Mouse (Mus musculus): ENCODE results near the gene Gm9045.
A peak's percentile ranks its signal among the peaks of the same experiment; 100 is the strongest.
"Not testable (repeated sequence)": the region's sequence is repeated elsewhere in the genome, so short reads cannot be mapped to it uniquely, and the experiment has no call there.

Gm9045 gene

DNA sequence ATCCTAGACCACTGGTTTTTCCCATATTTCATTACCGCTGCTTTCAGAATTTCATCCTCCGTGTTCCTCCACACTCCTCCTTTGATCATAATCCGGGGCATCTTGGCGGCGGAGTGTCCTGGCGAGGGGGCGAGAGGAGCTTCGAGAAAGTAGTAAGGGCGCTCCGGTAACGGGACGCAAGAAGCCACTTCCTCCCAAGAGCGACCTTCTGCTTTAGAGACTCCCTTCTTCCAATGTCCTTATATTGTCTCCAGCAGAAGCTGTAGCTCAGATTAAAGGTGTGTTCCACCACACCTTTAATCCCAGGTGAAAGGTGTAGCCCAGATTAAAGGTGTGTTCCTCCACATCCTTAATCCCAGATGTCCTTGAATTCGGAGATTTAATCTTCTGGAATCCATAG, at the start of gene Gm9045:
TSS of gene Gm9045 (minus strand) at position 101 of the 400 bp plus-strand sequence.
- not testable (repeated sequence) for DNase-seq (ENCODE audit: low spot score in 2 of 2)

DNA sequence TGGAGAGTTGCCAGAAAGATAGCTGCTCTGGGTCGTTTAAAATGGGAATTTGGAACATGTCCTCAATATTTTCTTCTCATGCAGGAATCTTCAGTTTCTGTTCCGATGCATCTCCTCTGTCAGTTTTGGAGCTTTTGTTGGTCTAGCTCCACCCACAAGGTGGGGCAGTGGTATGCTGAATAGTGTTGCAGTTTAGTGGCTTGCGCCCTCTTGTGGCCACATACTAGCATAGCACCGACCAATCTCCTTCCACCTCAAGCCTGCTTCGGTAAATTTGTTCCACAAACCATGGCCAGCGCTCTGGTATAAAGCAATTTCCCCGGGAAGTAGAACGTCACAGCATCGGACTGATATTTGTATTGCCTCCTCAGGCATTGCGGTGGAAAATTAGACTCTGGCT, 32.8 kb upstream of the Gm9045 start:
- peak; percentile 69 to 80 for DNase-seq (ENCODE audit: low spot score in 2 of 2)

DNA sequence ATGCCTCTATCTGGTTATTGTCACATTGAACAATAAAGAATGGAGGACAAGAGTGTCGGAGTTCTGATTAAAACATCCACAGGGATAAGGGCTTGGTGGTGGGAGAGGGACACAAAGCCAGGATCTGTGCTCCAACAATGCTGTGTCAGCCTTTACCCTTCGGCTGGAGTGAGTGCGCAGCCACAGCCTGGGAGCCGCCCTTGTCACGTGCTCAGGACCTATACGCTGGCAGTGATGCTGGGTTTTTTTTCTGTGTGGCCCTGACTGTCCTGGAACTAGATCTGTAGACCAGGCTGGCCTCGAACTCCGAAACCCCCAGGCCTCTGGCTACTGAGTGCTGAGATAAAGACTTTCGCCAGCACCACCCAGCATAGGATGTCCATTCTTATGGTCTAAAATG, 31.9 kb upstream of the Gm9045 start:
- no peak for DNase-seq (ENCODE audit: low spot score in 2 of 2)

DNA sequence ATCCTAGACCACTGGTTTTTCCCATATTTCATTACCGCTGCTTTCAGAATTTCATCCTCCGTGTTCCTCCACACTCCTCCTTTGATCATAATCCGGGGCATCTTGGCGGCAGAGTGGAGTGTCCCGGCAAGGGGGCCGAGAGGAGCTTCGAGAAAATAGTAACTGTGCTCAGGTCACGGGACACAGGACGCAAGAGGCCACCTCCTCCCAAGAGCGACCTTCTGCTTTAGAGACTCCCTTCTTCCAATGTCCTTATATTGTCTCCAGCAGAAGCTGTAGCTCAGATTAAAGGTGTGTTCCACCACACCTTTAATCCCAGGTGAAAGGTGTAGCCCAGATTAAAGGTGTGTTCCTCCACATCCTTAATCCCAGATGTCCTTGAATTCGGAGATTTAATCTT, 16.4 kb upstream of the Gm9045 start, which contains the start of gene Gm9049:
TSS of gene Gm9049 (minus strand) at position 101 of the 400 bp plus-strand sequence.
- DNase-seq (ENCODE audit: low spot score in 2 of 2): not testable (repeated sequence)

DNA sequence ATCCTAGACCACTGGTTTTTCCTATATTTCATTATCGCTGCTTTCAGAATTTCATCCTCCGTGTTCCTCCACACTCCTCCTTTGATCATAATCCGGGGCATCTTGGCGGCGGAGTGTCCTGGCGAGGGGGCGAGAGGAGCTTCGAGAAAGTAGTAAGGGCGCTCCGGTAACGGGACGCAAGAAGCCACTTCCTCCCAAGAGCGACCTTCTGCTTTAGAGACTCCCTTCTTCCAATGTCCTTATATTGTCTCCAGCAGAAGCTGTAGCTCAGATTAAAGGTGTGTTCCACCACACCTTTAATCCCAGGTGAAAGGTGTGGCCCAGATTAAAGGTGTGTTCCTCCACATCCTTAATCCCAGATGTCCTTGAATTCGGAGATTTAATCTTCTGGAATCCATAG, 10.9 kb upstream of the Gm9045 start, which contains the start of gene Gm9048:
TSS of gene Gm9048 (minus strand) at position 101 of the 400 bp plus-strand sequence.
- not testable (repeated sequence) for DNase-seq (ENCODE audit: low spot score in 2 of 2)

DNA sequence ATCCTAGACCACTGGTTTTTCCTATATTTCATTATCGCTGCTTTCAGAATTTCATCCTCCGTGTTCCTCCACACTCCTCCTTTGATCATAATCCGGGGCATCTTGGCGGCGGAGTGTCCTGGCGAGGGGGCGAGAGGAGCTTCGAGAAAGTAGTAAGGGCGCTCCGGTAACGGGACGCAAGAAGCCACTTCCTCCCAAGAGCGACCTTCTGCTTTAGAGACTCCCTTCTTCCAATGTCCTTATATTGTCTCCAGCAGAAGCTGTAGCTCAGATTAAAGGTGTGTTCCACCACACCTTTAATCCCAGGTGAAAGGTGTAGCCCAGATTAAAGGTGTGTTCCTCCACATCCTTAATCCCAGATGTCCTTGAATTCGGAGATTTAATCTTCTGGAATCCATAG, 5.5 kb upstream of the Gm9045 start, which contains the start of gene Gm9046:
TSS of gene Gm9046 (minus strand) at position 101 of the 400 bp plus-strand sequence.
- not testable (repeated sequence) for DNase-seq (ENCODE audit: low spot score in 2 of 2)

DNA sequence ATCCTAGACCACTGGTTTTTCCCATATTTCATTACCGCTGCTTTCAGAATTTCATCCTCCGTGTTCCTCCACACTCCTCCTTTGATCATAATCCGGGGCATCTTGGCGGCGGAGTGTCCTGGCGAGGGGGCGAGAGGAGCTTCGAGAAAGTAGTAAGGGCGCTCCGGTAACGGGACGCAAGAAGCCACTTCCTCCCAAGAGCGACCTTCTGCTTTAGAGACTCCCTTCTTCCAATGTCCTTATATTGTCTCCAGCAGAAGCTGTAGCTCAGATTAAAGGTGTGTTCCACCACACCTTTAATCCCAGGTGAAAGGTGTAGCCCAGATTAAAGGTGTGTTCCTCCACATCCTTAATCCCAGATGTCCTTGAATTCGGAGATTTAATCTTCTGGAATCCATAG, 5.3 kb downstream of the Gm9045 start, which contains the start of gene Gm9044:
TSS of gene Gm9044 (minus strand) at position 101 of the 400 bp plus-strand sequence.
- not testable (repeated sequence) for DNase-seq (ENCODE audit: low spot score in 2 of 2)

DNA sequence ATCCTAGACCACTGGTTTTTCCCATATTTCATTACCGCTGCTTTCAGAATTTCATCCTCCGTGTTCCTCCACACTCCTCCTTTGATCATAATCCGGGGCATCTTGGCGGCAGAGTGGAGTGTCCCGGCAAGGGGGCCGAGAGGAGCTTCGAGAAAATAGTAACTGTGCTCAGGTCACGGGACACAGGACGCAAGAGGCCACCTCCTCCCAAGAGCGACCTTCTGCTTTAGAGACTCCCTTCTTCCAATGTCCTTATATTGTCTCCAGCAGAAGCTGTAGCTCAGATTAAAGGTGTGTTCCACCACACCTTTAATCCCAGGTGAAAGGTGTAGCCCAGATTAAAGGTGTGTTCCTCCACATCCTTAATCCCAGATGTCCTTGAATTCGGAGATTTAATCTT, 10.8 kb downstream of the Gm9045 start, which contains the start of gene Gm9040:
TSS of gene Gm9040 (minus strand) at position 101 of the 400 bp plus-strand sequence.
- DNase-seq (ENCODE audit: low spot score in 2 of 2): not testable (repeated sequence)

DNA sequence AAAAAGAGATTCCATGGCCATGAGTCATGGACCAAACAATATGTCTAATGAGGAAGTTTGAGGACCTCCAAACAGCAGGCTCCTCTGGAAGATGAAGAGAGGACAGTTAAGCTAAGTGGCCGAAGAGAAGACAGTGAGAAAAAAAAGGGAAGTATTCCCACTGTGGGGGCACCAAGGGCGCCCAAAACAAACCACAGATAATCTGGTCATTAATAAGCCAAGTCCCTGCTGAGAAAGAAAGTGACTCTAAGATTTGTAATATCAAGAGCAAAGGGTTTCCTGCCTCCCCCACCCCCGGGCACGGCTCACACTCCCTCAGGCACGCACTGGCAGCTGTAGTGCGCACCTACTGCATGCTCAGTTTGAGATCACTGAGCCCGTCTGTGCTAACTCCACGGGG, 18.6 kb downstream of the Gm9045 start:
- no peak for DNase-seq (ENCODE audit: low spot score in 2 of 2)

DNA sequence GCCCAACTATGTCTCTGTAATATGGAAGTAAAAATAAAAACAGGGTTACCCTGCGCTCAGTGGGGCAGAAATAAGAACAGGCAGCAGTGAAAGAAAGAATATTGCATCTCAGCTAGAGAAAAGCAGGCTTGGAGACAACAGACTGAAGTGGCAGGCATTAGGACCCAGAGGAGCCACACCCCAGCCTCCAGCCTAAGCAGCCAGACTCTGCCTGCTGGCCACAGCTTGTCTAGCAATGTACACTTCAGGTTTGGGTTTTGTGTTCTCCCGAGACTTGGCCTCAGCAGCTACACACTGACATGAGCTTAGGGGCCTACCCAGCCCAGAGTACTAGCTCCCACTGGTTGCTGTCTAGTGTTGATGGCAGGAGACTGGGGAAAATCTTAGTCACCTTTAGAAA, 35.5 kb downstream of the Gm9045 start:
- DNase-seq (ENCODE audit: low spot score in 2 of 2): not testable (repeated sequence)

DNA sequence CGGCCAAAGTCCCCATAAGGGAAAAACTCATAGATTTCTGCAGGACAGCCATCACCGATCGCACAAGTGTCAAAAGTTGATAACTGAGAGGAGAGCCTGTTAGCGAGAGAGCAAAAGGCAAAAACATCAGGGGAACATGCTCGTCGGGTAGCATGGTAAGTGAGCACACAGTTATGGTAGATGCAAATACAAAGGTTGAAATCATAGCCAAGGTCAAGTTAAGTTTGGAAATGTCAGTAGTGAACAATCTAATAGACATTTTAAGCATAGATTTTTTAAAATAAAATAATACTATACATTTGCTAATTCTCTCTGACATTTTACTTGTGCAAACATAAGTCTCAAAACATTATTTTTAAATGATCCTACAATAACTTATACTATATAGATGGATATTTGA, 42.7 kb downstream of the Gm9045 start, which contains the start of gene Iltifb:
TSS of gene Iltifb (minus strand) at position 101 of the 400 bp plus-strand sequence.
- DNase-seq (ENCODE audit: low spot score in 2 of 2): no peak

All from spleen, postnatal 36 days (tissue).